Comparison of ENCODE assay signal across 23 mouse cellular contexts in genomic region chr4:141938535-141938934, GRCm38 (mm10).
A peak's percentile ranks its signal among the peaks of the same experiment; 100 is the strongest.
DNase-seq lines count a peak whose midpoint lies in the region; ATAC-seq and TF ChIP-seq lines count a peak whose summit lies in the region.
"Had no signal": no experiment of that assay in that cellular context is flagged by ENCODE, and none has a peak within 500 bp of the region (broad histone marks: within the 10 kb centered on the region; RNA-seq: fewer than 3 reads in every experiment).

No protein-coding gene starts in this region.

- H3K4me2 ChIP-seq in kidney, postnatal 0 days (ENCODE audit: low read length): no peak overlapping the region
- no peak overlapping the region for H3K4me2 ChIP-seq in lung, embryonic 14.5 days
- H3K4me2 ChIP-seq: embryonic facial prominence, embryonic 12.5 days; heart, embryonic 13.5 days; hindbrain, embryonic 13.5 days; lung, embryonic 15.5 days had no signal

- 0 out of 2 replicates have a peak, but pooled peaks have one; percentile 17 for TF ChIP-seq CTCF in kidney, postnatal 0 days (IDR thresholded peaks at IDR 0.05; ENCODE audit: low read depth)
- TF ChIP-seq CTCF in lung, embryonic 14.5 days (IDR thresholded peaks at IDR 0.05; ENCODE audit: low read depth): peak; percentile 19; the same call in 1 of the 2 replicates
- peak; percentile 41 for TF ChIP-seq CTCF in ES-Bruce4 (IDR thresholded peaks at IDR 0.05; ENCODE audit: low read depth, low read length)

- no peak for TF ChIP-seq POLR2A in ES-Bruce4 (IDR thresholded peaks at IDR 0.05; ENCODE audit: insufficient read depth, low read length)

- no peaks in the 10 kb centered on the region for H3K36me3 ChIP-seq in kidney, postnatal 0 days (ENCODE audit: insufficient read depth, low read length)
- no peaks in the 10 kb centered on the region for H3K36me3 ChIP-seq in lung, embryonic 14.5 days (ENCODE audit: insufficient read depth)
- H3K36me3 ChIP-seq in ES-Bruce4 (ENCODE audit: control insufficient read depth, insufficient read depth, low read length, poor library complexity, severe bottlenecking): no peaks in the 10 kb centered on the region
- H3K36me3 ChIP-seq: embryonic facial prominence, embryonic 12.5 days; heart, embryonic 13.5 days; hindbrain, embryonic 13.5 days; lung, embryonic 15.5 days had no signal

- no peak overlapping the region for H3K4me3 ChIP-seq in kidney, postnatal 0 days (replicated peaks; ENCODE audit: low read depth, low read length)
- no peak overlapping the region for H3K4me3 ChIP-seq in lung, embryonic 14.5 days (ENCODE audit: low read depth, low read length)
- no peak overlapping the region for H3K4me3 ChIP-seq in ES-Bruce4 (ENCODE audit: low read depth, low read length)
- H3K4me3 ChIP-seq: embryonic facial prominence, embryonic 12.5 days; heart, embryonic 13.5 days; hindbrain, embryonic 13.5 days; lung, embryonic 15.5 days had no signal

- no peaks in the 10 kb centered on the region for H3K9me3 ChIP-seq in kidney, postnatal 0 days (replicated peaks; ENCODE audit: low read length)
- H3K9me3 ChIP-seq in lung, embryonic 14.5 days (ENCODE audit: low read depth, low read length): no peaks in the 10 kb centered on the region
- H3K9me3 ChIP-seq in ES-Bruce4 (replicated peaks; ENCODE audit: control insufficient read depth, insufficient read depth, low read length, poor library complexity, severe bottlenecking): no peaks in the 10 kb centered on the region
- H3K9me3 ChIP-seq: embryonic facial prominence, embryonic 12.5 days; heart, embryonic 13.5 days; hindbrain, embryonic 13.5 days; lung, embryonic 15.5 days had no signal

- H3K4me1 ChIP-seq in kidney, postnatal 0 days (replicated peaks; ENCODE audit: insufficient read depth, low read length): no peaks in the 10 kb centered on the region
- H3K4me1 ChIP-seq in lung, embryonic 14.5 days (ENCODE audit: insufficient read depth): no peaks in the 10 kb centered on the region
- no peaks in the 10 kb centered on the region for H3K4me1 ChIP-seq in ES-Bruce4 (ENCODE audit: control insufficient read depth, insufficient read depth, low read length)
- H3K4me1 ChIP-seq: embryonic facial prominence, embryonic 12.5 days; lung, embryonic 15.5 days had no signal

- no peak overlapping the region for H3K27ac ChIP-seq in kidney, postnatal 0 days
- no peak overlapping the region for H3K27ac ChIP-seq in lung, embryonic 14.5 days (ENCODE audit: low read depth)
- no peak overlapping the region for H3K27ac ChIP-seq in ES-Bruce4 (ENCODE audit: insufficient read depth, low read length)
- H3K27ac ChIP-seq: embryonic facial prominence, embryonic 12.5 days; heart, embryonic 13.5 days; hindbrain, embryonic 13.5 days; lung, embryonic 15.5 days; macrophage had no signal

- no peaks in the 10 kb centered on the region for H3K27me3 ChIP-seq in kidney, postnatal 0 days (ENCODE audit: insufficient read depth, low read length)
- H3K27me3 ChIP-seq in lung, embryonic 14.5 days (ENCODE audit: insufficient read depth, low read length): no peaks in the 10 kb centered on the region
- no peaks in the 10 kb centered on the region for H3K27me3 ChIP-seq in ES-Bruce4 (ENCODE audit: control insufficient read depth, insufficient read depth, low read length, poor library complexity, severe bottlenecking)
- H3K27me3 ChIP-seq: embryonic facial prominence, embryonic 12.5 days; heart, embryonic 13.5 days; hindbrain, embryonic 13.5 days; lung, embryonic 15.5 days had no signal

- H3K9ac ChIP-seq in kidney, postnatal 0 days (ENCODE audit: low read depth, low read length): no peak overlapping the region
- no peak overlapping the region for H3K9ac ChIP-seq in lung, embryonic 14.5 days
- no peak overlapping the region for H3K9ac ChIP-seq in ES-Bruce4 (ENCODE audit: low read depth, poor library complexity, severe bottlenecking)
- H3K9ac ChIP-seq: embryonic facial prominence, embryonic 12.5 days; forebrain, postnatal 0 days; heart, embryonic 13.5 days; hindbrain, embryonic 13.5 days; lung, embryonic 15.5 days had no signal

- no peak for ATAC-seq in kidney, postnatal 0 days (replicated peaks; ENCODE audit: low FRiP score, low read depth)
- no peak for ATAC-seq in lung, embryonic 14.5 days (ENCODE audit: insufficient read depth)
- ATAC-seq: forebrain, postnatal 0 days; midbrain, embryonic 16.5 days had no signal

- DNase-seq in kidney, postnatal 0 days (ENCODE audit: low spot score): no peak
- DNase-seq in kidney, adult 18-20 months: no peak
- no peak for DNase-seq in lung, embryonic 14.5 days
- no peak for DNase-seq in lung, adult 18-20 months
- DNase-seq in ZHBTc4 (ENCODE audit: low read depth, low spot score): peak; percentile 29
- DNase-seq in right cerebral cortex, postnatal 4 days: no peak
- no peak for DNase-seq in retina, embryonic 14.5 days (ENCODE audit: low spot score)
- DNase-seq: adrenal gland, postnatal 25 days; cerebellum, adult 11 months; cerebellum, postnatal 10 days; forebrain, postnatal 0 days; gastrocnemius, postnatal 14 days; heart, adult 11 months; heart, postnatal 14 days; right cerebral cortex, adult 18-20 months; thymus, postnatal 25 days had no signal

- no peak for TF ChIP-seq EP300 in ES-Bruce4 (IDR thresholded peaks at IDR 0.05; ENCODE audit: insufficient read depth, low read depth, low read length)

- 75% methylated on average over 4 of the region's 4 CpGs for WGBS in kidney, postnatal 0 days
- 75% methylated on average over 4 of the region's 4 CpGs for WGBS in lung, embryonic 14.5 days
